Mouse (Mus musculus): ENCODE measurements around the gene Btbd9.
A peak's percentile ranks its signal among the peaks of the same experiment; 100 is the strongest.

Btbd9 gene

DNA sequence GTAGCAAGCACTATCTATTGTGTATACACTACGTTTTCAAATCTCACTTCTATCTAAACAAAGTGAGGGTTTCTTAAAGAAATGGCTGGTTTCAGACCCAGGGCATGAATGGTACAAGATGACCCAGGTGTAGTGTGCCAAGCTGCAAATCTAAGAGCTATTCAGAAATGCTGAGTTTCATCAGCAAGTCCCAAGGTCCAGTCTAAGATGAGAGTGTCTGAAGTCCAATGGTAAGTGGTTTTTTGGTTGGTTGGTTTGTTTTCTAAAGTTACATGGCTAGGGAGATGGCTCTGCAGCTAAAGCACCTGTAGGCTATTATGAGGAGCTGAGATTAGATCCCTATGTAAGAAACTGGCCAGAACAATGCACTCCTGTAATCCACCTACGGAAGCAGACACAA is 246.8 kb downstream of the Btbd9 start:
- DNase-seq = no peak

DNA sequence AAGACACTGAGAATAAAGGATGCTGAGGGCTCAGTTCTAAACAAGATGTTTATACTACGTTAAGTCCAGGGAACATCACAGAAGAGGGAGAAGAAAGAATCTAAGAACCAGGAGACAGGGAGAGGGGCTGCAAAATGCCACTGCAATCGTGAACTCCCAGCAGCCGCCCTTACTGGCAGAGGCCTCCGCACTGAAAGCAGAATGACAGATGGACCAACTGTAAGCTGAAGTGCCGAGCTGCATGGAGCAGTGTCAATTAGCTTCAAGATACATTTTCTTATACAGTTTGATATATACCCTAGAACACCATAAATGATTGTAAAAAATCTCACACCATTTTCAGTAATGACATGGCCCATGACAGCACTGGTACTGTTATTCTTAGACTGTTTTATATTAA is 247.4 kb downstream of the Btbd9 start:
- DNase-seq = no peak

DNA sequence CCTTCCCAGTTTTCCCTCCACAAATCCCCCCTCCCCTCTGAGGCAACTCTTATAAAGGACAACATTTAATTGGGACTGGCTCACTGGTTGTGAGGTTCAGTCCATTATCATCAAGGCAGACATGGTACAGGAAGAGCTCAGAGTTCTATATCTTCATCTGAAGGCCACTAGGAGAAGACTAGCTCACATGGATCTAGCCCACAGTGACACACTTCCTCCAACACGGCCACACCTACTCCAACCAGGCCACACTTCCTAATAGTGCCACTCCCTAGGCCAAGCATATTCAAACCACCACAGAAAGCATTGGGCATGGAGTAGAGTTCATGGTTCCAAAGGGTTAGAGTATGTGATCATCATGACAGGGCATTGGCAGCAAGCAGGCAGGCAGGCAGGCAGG is 249.4 kb downstream of the Btbd9 start:
- no peak for DNase-seq

DNA sequence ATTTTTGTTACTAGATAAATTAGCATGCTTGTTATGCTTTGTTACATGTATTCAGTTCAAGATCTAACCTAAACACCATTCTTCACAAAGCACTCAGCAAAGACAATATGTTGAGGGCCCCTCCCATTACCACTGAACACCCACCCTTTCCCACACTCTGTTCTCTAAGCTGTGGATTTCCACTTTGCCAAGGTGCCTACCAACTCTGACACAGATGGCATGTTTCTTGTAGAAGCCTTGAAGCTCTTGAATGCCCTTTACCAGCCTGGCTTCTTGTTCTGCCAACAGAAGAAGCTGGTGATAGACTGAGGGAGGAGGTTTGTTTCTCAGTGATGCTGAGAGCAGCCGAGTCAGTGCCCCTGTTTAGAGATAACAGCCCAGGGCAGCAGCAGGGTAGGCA is 256.0 kb downstream of the Btbd9 start:
- no peak for DNase-seq

DNA sequence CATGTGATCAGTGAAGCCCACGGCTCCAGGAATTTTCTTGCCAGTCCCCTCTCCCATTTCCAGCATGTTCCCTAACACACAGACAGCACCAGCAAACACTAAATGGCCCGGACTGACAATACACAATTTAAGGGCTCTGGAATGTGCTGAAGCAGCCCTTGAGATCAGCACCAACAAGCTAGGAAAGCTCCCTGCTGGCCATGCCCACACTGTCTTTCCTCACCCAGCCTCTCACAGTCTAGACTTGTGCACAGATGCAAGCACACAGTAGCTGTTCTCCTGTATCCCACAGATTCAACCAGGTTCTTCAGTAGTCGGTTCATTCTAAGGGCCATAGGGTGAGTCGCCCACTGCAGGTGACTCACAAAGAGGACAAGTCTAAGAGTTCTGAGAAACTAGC is 263.6 kb downstream of the Btbd9 start:
- DNase-seq = no peak

DNA sequence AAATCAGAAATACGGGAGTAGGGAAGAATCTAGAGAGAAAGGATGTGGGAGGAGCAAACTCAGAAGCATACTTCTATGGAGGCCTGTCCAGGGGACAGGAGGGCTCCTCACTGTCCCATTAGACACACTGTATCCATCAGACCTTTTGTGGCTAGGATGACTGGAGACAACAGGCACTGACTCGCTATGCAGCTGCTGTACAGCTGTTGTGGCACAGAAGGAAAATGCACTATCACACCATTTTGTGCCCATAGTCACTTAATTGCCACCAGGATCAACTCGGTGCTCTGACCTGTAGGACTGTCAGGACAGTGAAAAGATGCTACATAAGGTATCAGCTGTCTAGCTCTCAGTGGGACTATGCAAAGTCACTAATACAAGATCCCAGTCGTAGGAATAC is 266.7 kb downstream of the Btbd9 start:
- DNase-seq = no peak

DNA sequence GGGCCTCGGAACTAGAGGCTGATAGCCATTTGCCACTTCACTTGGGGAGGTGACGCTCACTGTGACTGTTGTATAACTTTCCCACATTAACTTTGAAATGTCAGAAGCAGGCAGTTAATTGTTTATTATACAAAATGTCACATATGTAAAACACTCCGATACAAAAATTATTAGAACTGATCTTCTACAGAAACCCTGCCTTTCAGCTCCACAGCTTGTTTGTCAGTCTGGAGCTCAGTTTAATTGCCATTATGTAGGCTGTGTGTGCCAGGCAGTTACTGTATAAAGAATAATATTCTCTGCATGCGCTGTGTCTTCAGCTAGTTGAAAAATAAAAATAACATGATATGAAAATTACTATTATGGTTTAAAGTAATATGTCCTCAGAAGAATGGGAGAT is 267.4 kb downstream of the Btbd9 start:
- no peak for DNase-seq

DNA sequence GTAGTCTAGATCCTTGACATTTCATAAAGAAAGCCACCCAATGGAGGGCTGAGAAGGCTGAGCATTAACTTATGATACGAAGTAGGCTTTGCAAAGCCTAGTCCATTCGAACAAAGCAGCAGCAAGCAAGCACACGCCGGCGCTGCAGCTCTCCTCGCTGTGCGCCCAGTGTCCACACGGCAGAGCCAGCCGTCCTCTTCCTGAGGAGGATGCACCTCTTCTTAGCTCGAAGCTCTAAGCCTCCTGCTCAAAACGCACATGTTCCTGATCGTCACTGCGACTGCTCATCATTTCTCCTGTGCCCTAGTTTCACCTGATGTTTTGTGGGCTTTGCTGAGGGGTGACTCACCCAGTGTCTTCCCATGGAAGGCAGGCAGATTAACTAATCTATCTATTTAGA is 268.0 kb downstream of the Btbd9 start:
- DNase-seq = no peak

DNA sequence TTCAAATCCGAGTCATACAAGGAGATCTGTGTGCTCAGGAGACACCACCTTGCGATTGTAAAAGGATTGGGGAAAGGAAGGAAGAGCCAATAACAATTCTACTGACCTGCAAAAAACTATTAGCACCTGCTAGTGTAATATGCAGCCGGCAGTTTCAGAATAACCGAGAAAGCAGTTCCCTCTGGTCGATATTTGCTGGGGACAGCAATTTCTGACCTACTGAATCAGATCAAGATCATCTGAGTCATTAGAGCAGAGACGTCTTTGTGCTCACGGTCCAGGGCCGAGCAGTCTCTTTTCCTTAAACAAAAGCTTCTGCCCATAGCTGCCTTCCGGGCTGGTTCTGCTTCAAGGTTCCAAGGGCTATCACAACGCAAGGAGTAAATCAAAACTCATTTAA is 269.1 kb downstream of the Btbd9 start:
- no peak for DNase-seq

DNA sequence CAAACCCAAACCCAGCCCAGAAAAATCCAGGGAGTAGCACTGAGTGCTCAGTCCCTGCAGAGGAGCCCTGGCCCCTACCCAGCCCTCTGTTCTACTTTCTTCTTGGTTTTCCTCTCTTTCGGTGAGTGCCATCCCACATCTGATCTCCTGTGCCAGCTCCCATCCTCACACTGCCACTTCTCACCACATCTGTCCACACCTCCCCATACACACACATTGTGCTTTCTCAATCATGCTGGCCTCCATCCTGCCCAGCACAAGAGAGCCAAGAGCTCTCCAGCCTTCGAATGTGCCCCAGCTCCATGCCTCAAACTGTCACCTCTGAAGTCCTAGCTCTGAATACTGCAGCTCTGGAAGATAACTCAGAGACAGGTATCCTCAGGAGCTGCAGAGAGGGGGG is 271.5 kb downstream of the Btbd9 start:
- no peak for DNase-seq

DNA sequence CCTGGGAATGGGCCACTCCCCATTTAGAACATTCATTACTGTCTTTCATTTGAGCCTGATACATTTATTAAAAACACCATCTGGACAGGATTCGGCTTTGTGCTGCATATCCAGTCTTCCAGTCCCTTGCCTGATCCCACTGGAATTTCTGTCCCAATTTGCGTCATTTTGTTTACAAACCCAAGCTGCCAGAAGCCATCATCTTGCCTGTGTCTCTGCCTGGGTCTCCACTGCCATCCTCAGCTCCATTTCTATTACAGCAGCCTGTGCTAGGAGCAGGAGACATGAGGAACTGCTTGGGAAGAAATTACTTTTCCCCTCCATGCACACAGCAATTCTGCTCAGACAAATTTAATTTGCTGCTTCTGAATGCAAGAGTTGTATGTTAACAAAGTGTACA is 274.9 kb downstream of the Btbd9 start:
- no peak for DNase-seq

DNA sequence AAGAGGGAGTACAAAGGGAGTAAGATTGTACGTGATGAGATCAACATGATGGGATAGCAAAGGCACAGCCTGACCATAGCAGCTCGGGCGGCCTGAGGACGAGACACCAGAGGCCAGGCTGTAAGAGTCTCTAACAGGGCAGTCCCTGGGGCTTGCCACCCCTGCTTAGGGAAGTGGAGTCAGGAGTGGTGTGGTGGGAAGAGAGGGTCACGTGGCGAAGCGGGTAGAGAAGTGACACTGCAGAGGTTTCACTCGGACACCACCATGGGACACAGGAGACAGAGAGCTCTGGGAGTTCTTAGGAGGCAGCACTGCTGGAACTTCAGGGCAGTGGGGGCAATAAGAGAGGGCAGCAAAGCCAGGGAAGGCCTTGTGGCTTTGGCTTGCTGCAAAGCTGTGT is 278.9 kb downstream of the Btbd9 start:
- DNase-seq = no peak

DNA sequence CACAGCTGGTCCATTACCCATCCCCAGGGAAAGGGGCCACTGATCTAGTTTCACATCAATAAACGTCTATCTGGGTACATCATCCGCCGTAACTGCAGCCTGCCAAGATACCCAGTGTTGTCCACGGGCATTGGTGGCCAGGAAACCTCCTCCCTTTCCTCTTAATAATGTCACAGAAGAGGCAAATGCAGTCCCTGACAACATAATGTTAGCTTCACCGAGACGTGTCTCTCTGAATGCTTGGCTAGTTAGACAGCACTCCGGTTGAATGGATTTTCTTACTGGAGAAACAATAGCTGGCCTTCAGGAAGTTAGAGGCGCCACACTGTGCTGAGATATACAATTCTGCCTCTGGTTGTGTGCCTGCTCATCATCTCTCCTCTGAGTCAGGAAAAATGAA is 280.2 kb downstream of the Btbd9 start:
- no peak for DNase-seq

DNA sequence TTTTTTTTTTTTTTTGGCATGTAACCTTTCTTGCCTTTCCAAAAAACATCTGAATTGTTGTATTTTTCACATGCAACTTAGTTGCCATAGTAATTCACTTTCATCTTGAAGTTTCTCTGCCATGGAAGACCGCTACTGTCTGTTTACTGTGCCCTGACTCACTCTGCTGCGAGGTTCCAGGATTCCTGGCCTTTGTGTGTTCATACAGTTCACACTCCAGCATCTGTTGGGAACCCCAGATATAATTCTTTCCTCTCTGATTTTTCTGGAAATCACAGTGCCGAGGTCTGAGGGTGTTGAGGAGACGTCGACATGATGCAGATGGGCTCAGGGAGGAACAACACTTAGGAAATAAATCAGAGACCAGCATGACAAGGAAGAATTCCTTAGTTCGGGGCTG is 283.6 kb downstream of the Btbd9 start:
- DNase-seq = no peak

DNA sequence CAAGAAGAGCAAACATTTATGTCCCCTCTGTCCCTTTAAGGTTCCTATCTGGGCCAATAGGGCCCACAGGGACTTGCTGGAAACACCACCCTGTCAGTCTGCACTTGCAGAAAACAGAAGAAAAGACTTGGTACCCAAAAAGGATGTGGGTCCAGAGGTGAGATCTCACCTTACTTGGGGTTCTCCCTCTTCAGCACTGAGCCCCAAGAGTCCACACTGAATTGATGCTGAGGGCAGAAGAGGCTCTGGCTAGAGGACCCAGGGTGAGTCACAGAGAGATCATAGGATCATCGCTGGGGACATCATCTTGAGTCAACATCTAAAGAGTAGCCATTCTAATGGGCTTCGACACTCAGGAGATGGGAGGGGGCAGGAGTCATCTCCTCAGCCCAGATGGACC is 290.6 kb downstream of the Btbd9 start:
- no peak for DNase-seq

DNA sequence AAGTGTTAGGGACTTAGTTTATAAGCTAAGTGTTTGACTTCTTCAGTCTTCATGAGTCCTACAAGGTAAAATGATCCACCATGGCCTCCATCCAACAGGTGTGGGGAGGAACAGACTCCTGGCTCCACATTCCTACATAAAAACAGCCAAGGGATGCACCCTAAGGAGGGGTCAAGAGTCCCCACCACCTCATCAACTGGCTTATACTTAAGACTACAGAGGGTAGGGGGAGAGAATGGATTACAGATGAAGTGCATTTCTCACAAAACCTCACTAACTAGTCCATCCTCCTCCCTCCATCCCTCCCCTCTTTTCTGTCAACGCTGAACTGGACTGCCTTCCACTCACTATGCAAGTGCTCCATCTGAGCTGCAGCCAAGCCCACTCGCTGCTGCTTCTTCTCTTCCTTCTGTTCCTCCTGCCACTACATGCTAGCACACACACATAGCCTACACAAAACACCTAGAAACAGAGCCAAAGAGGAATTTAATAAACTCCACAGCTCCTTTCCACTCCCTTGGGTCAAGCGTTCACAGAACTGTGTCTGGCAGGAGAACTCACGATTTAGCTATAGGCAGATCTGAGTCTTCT is 292.7 kb downstream of the Btbd9 start:
- DNase-seq = no peak

DNA sequence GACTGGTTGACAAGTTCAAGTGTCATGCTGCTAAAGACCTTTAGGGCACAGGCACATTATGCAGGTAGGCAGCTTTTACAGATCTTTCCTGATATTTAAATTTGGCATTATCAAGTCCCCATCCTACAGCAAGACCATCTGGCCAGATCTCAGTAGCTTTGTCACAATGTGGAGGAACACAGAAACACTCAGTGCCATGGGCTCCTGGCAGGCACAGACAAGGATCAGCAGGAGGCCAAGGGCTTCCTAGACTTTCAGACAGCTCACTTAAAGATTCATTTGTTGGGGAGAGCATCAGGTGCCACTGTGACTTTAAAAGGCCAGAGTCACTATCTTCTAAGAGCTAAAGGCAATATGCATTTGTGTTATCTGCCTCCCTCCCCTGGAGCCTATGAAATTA is 293.3 kb downstream of the Btbd9 start:
- DNase-seq = no peak

DNA sequence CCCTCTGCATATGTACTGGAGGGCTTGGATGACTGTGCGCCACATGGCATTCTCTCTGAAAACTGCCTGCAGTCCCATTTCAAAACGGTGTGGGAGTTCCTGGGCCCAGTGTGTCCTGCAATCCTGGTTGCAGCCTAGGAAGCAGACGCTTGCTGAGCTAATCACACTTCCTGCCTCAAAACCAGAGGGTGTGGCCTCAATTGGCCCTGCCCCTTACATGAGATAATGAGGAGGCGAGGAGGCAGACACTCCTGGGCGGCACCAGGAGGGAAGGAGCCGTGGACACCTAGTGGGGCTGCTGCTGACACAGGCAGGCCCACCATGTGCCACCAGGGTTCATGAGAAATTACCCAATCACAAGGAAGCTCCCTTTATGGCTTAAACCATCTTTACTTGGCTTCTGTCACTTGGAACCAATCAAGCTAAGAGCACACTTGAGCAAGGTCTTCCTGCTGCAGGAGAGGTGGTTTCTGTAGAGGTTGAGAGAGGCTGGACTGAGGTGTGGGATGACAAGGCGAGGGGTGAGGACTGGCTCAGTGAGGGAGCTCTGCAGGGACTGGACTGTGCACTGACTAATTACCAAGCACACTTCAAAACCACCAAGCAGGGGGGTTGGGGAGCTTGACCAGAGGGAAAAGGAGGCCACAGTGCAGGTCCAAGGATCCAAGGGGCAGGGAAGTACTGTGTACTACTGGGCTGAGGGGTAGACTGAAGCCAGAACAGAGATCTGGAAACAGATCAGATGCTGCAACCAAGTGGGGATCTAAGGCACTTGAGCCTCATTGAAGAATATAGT is 295.8 kb downstream of the Btbd9 start:
- DNase-seq = no peak

DNA sequence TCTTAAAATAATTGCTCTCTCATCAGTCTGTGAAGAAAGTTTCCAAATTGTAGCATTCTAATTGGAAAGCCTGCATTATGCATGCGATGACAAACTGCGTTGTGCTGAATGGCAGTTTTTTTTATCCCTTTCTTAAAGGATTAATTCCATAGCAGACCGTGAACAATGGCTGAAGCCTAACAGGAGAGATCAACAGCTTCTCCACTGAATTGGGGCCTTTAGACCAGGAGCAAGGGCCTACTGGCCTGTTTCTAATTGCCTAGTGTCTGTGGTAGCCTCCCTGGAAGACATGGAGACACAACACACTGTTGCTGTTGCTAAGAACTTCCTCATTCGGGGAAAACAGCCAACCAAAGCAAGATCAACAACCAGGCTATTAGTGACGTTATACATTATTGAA is 296.6 kb downstream of the Btbd9 start:
- DNase-seq = no peak

DNA sequence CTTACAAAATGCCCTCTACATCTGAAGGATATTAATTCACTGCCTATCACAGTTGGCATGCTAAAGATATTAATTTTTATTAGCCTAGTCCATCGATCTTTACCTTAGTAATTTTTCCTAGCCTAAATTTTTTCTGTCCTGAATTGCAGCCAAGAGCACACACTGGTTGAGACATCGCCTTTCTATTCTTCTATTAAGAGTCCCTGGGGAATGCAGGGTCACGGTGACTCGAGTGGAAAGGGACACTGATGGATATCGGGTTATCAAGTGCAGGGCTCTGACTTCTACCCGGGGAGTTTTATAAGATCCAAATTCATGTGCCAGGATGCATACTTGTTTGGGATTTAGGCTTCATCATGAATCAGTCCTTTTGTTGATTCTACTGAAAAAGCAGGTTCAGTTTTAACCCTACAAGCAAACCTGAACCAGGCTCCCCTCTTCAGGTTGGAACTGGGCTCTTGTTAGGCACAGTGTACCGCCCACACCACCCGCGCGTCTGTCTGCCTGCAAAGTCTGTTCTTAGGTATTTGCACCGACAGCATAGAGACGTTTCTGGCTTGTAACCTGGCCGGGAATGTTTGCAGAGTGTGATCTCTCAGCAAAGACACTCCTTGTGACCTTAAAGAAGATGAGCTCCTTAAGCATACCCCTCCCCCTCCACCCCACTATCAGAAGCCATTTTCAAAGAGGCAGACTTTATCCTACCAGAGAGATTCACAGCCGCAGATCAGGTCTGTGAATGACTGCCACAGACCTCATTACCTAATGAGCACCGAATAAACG is 297.5 kb downstream of the Btbd9 start:
- no peak for DNase-seq

DNA sequence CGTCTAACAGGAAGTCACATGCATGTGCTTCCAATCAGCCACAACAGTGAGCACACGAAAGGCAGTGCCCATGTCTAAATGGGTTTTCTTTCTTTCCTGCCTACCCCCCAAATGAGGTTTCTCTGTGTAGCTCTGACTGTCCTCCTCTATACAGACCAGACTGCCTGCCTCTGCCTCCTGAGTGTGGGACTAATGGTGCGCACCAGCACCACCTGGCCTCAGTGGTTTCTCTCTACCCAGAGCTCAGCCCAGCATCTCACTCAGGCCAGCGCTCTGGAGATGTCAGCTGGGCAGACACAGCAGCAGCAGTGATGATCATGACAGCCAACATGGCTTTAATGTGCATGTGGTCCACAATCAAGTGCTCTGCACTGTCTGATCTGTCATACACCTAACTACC is 299.8 kb downstream of the Btbd9 start:
- DNase-seq = no peak

DNA sequence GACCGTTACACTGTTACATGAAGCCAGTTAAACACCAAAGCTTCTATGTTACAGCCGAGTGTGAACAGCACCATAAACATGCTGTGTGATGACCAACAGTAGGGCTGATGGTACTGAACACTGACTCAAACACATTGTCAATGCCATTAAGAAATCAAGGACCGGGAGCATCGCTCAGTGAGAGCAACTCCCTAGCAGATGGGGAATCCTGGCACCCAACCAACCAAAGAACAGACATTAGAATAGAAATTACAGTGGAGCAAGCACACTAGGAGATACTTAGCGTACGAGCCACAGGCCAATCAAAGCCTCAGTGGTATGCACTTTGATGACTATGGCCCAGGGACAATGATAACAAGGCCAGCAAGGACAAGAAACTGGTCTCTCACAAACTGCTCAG is 303.5 kb downstream of the Btbd9 start:
- peak; percentile 47 for DNase-seq

DNA sequence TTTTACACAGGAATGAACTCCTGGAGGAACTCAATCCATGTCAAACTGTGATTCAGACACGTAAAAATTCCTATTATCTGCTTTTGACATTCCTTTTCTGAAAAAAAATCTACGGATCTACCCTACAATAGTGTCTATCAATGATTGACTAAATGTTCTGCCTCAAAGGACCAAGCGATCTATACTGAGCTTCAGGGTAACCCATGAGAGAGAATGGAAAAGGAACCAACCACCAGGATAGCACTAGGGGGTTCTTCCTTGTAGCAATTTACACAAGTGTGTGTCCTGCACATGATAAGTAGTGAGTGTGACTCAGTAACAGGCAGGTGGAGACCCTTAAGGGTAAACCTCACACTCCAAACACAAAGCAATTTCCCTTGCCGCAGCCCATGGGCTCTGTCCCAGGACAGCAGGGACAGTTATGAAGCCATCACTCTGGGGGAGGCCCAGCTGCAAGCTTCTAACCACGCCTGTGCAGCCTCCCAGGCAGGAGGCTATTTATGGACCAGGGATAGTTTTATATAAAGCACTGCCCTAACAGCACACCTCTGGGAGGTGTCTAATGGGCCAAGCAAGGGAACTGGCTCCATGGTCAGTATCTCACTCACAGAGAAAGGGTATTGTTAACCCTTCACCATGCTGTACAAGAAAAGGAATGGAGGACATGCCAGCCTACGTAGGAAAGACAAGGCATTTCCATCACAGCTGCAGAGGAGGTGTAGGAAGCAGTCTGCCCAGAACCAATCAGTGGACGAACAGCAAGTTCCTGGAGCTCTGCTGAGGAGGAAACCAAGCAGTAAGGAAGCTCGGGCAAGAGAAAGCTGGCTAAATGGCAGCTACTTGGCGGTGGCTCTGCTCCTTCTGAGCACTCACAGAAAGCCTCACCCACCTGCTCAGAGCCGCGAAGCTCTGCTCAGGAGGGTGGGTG is 306.9 kb downstream of the Btbd9 start:
- no peak for DNase-seq
